Mouse (Mus musculus): Measurements from ENCODE around the gene Mapk6. TPM values are rescaled to one million over a fixed set of nuclear protein-coding genes. Genes with fewer than 3 reads are reported as not detected.

Mapk6 gene
- polyA plus RNA-seq, 2 experiments: 37.5 to 57.0 TPM

DNA sequence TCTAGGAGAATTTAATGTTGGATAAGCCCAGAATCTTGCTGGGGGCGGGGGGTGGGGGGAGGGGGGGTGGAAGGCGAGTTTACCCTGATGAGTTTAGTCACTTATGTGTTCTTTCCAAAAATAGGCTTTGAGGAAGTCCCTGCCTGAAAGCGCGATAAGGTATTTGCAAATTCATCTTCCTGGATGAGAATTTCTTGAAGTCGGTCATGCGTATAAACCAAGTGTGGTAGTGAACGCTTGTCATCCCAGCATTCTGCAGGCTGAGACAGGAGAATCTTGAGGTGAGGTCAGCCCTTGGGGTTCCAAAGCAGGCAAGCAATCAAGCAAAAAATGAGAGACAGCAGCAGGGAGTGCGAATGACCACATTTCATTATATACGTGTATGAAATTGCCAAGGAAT, 1.8 kb upstream of the Mapk6 start:
- Histone ChIP-seq H3K9me3 (ENCODE audit: control insufficient read depth, low read length) (no peaks in the 10 kb centered on the region), H3K27ac (replicated peaks; ENCODE audit: low read depth, low read length) (no peak overlapping the region), H3K4me1 (ENCODE audit: control insufficient read depth, insufficient read depth, low read length) (peaks cover 21% of the 10 kb centered on the region), H3K4me3 (replicated peaks; ENCODE audit: low read length) (no peak overlapping the region), H3K27me3 (ENCODE audit: control insufficient read depth, insufficient read depth, low read length) (no peaks in the 10 kb centered on the region), H3K9ac (ENCODE audit: low read depth, low read length, severe bottlenecking) (no peak overlapping the region), H3K4me2 (replicated peaks; ENCODE audit: low read depth, low read length, severe bottlenecking) (no peak overlapping the region), H3K36me3 (ENCODE audit: control insufficient read depth, insufficient read depth, low read length) (no peaks in the 10 kb centered on the region)
- TF ChIP-seq POLR2A (IDR thresholded peaks at IDR 0.05; ENCODE audit: borderline replicate concordance, extremely low read depth, insufficient read depth, insufficient read length): no peak
- 79% methylated on average over 9 of the region's 9 CpGs for WGBS
- DNase-seq (ENCODE audit: low spot score): no peak
- ATAC-seq (ENCODE audit: low FRiP score, low read depth): no peak

- Histone ChIP-seq H3K36me3 (ENCODE audit: control insufficient read depth, insufficient read depth, low read length) (no peaks in the 10 kb centered on the region), H3K9ac (ENCODE audit: low read depth, low read length, severe bottlenecking) (no peak overlapping the region), H3K9me3 (ENCODE audit: control insufficient read depth, low read length) (no peaks in the 10 kb centered on the region), H3K27me3 (ENCODE audit: control insufficient read depth, insufficient read depth, low read length) (no peaks in the 10 kb centered on the region), H3K4me2 (replicated peaks; ENCODE audit: low read depth, low read length, severe bottlenecking) (peak overlapping the region; percentile 94; the same call in 1 of the 2 replicates), H3K27ac (replicated peaks; ENCODE audit: low read depth, low read length) (no peak overlapping the region), H3K4me3 (replicated peaks; ENCODE audit: low read length) (peak overlapping the region; percentile 89; the same call in 1 of the 2 replicates), H3K4me1 (ENCODE audit: control insufficient read depth, insufficient read depth, low read length) (peaks cover 26% of the 10 kb centered on the region)
- DNase-seq (ENCODE audit: low spot score) (no peak), ATAC-seq (ENCODE audit: low FRiP score, low read depth) (no peak)
- no peak for TF ChIP-seq POLR2A (IDR thresholded peaks at IDR 0.05; ENCODE audit: borderline replicate concordance, extremely low read depth, insufficient read depth, insufficient read length)
- 62% methylated on average over 6 of the region's 6 CpGs for WGBS
Measured at GRCm38 (mm10) chr9:75410868-75411487, 1.2 kb upstream of the Mapk6 start.

- Histone ChIP-seq H3K4me2 (replicated peaks; ENCODE audit: low read depth, low read length, severe bottlenecking) (peak overlapping the region; percentile 94), H3K9ac (ENCODE audit: low read depth, low read length, severe bottlenecking) (peak overlapping the region; percentile 92), H3K4me3 (replicated peaks; ENCODE audit: low read length) (peak overlapping the region; percentile 89), H3K4me1 (ENCODE audit: control insufficient read depth, insufficient read depth, low read length) (peaks cover 26% of the 10 kb centered on the region), H3K27me3 (ENCODE audit: control insufficient read depth, insufficient read depth, low read length) (no peaks in the 10 kb centered on the region), H3K36me3 (ENCODE audit: control insufficient read depth, insufficient read depth, low read length) (no peaks in the 10 kb centered on the region), H3K27ac (replicated peaks; ENCODE audit: low read depth, low read length) (peak overlapping the region; percentile 99), H3K9me3 (ENCODE audit: control insufficient read depth, low read length) (no peaks in the 10 kb centered on the region)
- ATAC-seq (ENCODE audit: low FRiP score, low read depth) (peak; percentile 86), DNase-seq (ENCODE audit: low spot score) (peak; percentile 48)
- TF ChIP-seq POLR2A (IDR thresholded peaks at IDR 0.05; ENCODE audit: borderline replicate concordance, extremely low read depth, insufficient read depth, insufficient read length): no peak
- 5% methylated on average over 55 of the region's 90 CpGs for WGBS
Measured at GRCm38 (mm10) chr9:75409031-75409851, 564 bp downstream of the Mapk6 start.

DNA sequence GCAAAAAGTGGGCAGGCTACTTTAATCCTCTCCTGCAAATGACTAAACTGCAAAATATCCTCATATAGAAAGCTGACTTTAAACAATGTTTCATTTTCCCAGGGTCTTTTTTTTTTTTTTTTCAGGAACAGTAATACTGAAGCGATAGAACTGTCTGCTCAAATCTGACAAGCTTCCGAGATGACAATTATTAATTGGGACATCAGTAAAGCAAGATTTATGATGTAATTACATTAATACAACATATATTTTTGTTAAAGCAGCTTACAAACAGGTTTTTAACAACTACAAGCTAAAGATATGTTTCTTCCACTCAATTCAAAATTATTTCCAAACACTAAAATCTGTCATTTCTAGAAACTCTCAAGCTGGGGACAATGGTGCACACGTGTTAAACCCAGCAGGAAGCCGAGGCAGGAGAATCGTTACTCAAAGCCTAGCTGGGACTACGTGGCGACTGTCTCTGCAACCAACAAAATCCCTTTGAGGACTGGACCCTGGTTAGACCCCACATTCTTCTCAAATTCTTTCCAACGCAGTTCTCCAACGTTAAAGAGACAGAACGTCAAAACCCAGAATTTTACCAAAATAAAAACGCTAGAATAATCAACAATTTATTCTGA, 1.5 kb downstream of the Mapk6 start:
- WGBS: 5% methylated on average over 11 of the region's 11 CpGs
- DNase-seq (ENCODE audit: low spot score): no peak

DNA sequence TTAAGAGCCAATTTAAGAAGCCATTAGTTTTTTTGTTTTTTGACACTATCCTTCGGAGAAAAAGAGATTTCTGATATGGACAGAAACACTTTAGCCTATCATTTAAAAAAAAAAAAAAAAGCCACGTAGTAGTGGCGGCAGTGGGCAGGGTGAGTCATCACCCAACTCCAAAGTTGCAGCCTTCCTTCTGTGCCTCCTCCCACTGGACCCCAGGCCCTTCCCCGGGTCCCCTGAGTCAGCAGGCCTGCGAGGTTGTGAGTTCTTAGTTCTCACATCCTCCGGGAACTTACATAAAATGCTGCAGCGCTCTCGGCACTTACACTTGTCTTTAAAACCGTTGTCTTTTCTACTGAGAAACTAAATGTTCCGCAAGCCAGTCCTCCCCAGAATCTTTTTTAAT, 2.0 kb downstream of the Mapk6 start:
- no peaks in the 10 kb centered on the region for H3K36me3 ChIP-seq (ENCODE audit: control insufficient read depth, insufficient read depth, low read length)
- H3K9ac ChIP-seq (ENCODE audit: low read depth, low read length, severe bottlenecking): peak overlapping the region; percentile 45
- no peaks in the 10 kb centered on the region for H3K9me3 ChIP-seq (ENCODE audit: control insufficient read depth, low read length)
- peak overlapping the region; percentile 89 for H3K4me3 ChIP-seq (replicated peaks; ENCODE audit: low read length)
- H3K27me3 ChIP-seq (ENCODE audit: control insufficient read depth, insufficient read depth, low read length): no peaks in the 10 kb centered on the region
- 12% methylated on average over 10 of the region's 10 CpGs for WGBS
- TF ChIP-seq POLR2A (IDR thresholded peaks at IDR 0.05; ENCODE audit: borderline replicate concordance, extremely low read depth, insufficient read depth, insufficient read length): no peak
- DNase-seq (ENCODE audit: low spot score) (no peak), ATAC-seq (ENCODE audit: low FRiP score, low read depth) (no peak)
- H3K4me2 ChIP-seq (replicated peaks; ENCODE audit: low read depth, low read length, severe bottlenecking): peak overlapping the region; percentile 94
- H3K27ac ChIP-seq (replicated peaks; ENCODE audit: low read depth, low read length): no peak overlapping the region
- H3K4me1 ChIP-seq (ENCODE audit: control insufficient read depth, insufficient read depth, low read length): peaks cover 26% of the 10 kb centered on the region

More for the DNA sequence above, 1.5 kb downstream of the Mapk6 start:
- no peaks in the 10 kb centered on the region for H3K36me3 ChIP-seq (ENCODE audit: control insufficient read depth, insufficient read depth, low read length)
- peak overlapping the region; percentile 94 for H3K4me2 ChIP-seq (replicated peaks; ENCODE audit: low read depth, low read length, severe bottlenecking)
- no peak for TF ChIP-seq POLR2A (IDR thresholded peaks at IDR 0.05; ENCODE audit: borderline replicate concordance, extremely low read depth, insufficient read depth, insufficient read length)
- H3K9ac ChIP-seq (ENCODE audit: low read depth, low read length, severe bottlenecking): peak overlapping the region; percentile 92
- no peak for ATAC-seq (ENCODE audit: low FRiP score, low read depth)
- H3K9me3 ChIP-seq (ENCODE audit: control insufficient read depth, low read length): no peaks in the 10 kb centered on the region
- peak overlapping the region; percentile 99 for H3K27ac ChIP-seq (replicated peaks; ENCODE audit: low read depth, low read length)
- H3K4me3 ChIP-seq (replicated peaks; ENCODE audit: low read length): peak overlapping the region; percentile 89
- H3K4me1 ChIP-seq (ENCODE audit: control insufficient read depth, insufficient read depth, low read length): peaks cover 26% of the 10 kb centered on the region
- H3K27me3 ChIP-seq (ENCODE audit: control insufficient read depth, insufficient read depth, low read length): no peaks in the 10 kb centered on the region
